Mouse (Mus musculus): ENCODE measurements around the gene Maged1.

DNA sequence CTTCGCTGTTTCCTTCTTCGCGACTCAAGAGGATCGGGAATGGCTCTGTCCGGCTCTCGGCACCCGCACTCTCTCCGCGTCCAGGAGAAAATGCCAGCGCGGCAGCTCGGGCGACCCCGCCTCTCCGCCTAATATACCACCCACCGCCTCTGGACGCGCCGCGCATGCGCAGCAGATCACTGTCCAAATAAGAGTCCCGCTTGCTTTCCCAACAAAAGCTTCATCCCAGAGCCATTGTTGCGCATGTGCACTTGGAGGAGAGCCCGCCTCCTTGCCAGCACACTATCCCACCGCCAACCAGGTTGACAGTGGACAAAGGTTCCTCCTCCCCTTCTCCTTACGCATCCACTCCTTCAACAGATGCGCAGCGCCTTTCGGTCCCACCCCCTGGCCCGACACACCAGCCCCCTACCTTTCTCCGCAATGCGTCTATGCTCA, at the start of gene Maged1:
- TF ChIP-seq ZKSCAN1 (IDR thresholded peaks at IDR 0.05; ENCODE audit: borderline replicate concordance, low read depth, low read length): no peak
- no peak for TF ChIP-seq EP300 (IDR thresholded peaks at IDR 0.05; ENCODE audit: low read length)

Data from CH12.LX (cell line).